Mouse (Mus musculus): ENCODE measurements around the gene Gm11020. TPM values are rescaled to one million over a fixed set of nuclear protein-coding genes. Genes with fewer than 3 reads are reported as not detected.

Gm11020 gene
- polyA plus RNA-seq, 1 experiment from 2014 or later: not detected

DNA sequence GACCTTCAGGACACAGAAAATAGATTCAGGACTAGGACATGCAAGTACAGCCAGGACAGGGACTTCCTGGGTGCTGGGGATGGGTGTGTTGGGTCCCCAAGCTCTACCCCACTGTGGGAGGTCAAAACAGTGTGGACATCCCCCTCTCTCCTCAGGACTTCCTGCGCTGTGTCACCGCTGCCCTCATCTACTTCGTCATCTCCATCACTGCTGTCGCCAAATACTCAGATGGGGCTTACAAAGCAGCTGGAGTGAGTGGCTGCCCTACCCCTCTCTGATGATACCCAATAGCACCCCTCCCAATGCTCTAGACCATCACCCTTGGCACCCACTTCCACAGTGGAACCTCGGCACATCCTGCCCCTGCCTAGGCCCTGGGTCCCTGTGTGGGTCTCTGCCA is 23.3 kb downstream of the Gm11020 start:
- Histone ChIP-seq H3K27ac (replicated peaks; ENCODE audit: low read depth, low read length) (no peak overlapping the region), H3K36me3 (replicated peaks; ENCODE audit: control insufficient read depth, insufficient read depth, low read depth, low read length) (peaks cover 3% of the 10 kb centered on the region; the same call in 1 of the 2 replicates), H3K4me2 (ENCODE audit: low read depth, low read length) (no peak overlapping the region), H3K4me3 (ENCODE audit: low read depth, low read length) (no peak overlapping the region), H3K27me3 (ENCODE audit: control insufficient read depth, insufficient read depth, low read length) (no peaks in the 10 kb centered on the region), H3K9me3 (replicated peaks; ENCODE audit: control insufficient read depth, low read length) (no peaks in the 10 kb centered on the region), H3K4me1 (ENCODE audit: control insufficient read depth, insufficient read depth, low read length) (no peaks in the 10 kb centered on the region), H3K9ac (replicated peaks; ENCODE audit: low read length) (no peak overlapping the region)
- DNase-seq (ENCODE audit: low spot score) (no peak), ATAC-seq (replicated peaks; ENCODE audit: insufficient number of reproducible peaks, low FRiP score, low TSS enrichment, low read depth) (no peak)
- 93% methylated on average over 5 of the region's 5 CpGs for WGBS

GRCm38 (mm10) chr8:104346706-104347105 is 25.3 kb downstream of the Gm11020 start:
- H3K36me3 ChIP-seq (replicated peaks; ENCODE audit: control insufficient read depth, insufficient read depth, low read depth, low read length): peaks cover 3% of the 10 kb centered on the region; the same call in 1 of the 2 replicates
- WGBS: 53% methylated on average over 12 of the region's 12 CpGs
- H3K27me3 ChIP-seq (ENCODE audit: control insufficient read depth, insufficient read depth, low read length): no peaks in the 10 kb centered on the region
- no peak overlapping the region for H3K4me2 ChIP-seq (ENCODE audit: low read depth, low read length)
- no peaks in the 10 kb centered on the region for H3K4me1 ChIP-seq (ENCODE audit: control insufficient read depth, insufficient read depth, low read length)
- ATAC-seq (replicated peaks; ENCODE audit: insufficient number of reproducible peaks, low FRiP score, low TSS enrichment, low read depth) (no peak), DNase-seq (ENCODE audit: low spot score) (no peak)
- no peak overlapping the region for H3K9ac ChIP-seq (replicated peaks; ENCODE audit: low read length)
- H3K9me3 ChIP-seq (replicated peaks; ENCODE audit: control insufficient read depth, low read length): no peaks in the 10 kb centered on the region
- no peak overlapping the region for H3K4me3 ChIP-seq (ENCODE audit: low read depth, low read length)
- no peak overlapping the region for H3K27ac ChIP-seq (replicated peaks; ENCODE audit: low read depth, low read length)

DNA sequence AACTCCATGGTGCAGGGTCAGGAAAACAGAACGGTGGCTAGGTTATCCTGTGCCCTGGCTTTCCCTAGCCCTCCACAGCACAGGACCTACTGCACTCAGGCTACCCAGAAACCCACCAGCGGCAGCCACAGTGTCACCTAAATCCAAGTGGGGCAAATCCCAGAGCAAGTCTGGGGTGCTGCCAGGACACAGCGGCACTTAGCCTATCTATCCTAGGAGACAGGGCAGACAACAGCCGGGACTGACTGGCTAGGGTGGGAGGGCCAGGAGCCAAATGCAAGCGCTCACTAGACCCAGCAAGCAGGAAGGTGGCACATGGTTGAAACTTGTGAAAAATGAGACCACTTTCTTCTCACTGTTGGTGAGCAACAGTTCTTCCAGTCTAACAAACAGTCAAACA is 27.6 kb downstream of the Gm11020 start:
- H3K27me3 ChIP-seq (ENCODE audit: control insufficient read depth, insufficient read depth, low read length): no peaks in the 10 kb centered on the region
- DNase-seq (ENCODE audit: low spot score): no peak
- ATAC-seq (replicated peaks; ENCODE audit: insufficient number of reproducible peaks, low FRiP score, low TSS enrichment, low read depth): no peak

DNA sequence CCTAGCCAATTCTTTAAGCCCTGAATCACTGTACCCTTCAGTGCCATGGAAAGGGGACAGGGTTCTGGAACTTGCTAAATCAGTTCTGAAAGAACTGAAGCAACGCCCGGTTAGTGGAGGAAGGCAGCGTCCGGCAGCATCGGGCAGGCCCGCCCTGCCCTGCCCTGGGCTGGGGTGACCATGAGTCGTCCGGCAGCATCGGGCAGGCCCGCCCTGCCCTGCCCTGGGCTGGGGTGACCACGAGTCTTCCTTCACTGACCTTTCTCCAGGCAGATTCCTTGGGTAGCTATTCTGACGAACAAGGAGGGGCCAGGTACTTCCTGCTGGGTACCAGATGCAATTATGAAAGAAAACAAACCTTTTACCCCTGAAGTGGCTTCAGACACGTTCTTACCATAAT is 28.7 kb downstream of the Gm11020 start:
- no peak overlapping the region for H3K4me2 ChIP-seq (ENCODE audit: low read depth, low read length)
- H3K27ac ChIP-seq (replicated peaks; ENCODE audit: low read depth, low read length): no peak overlapping the region
- no peaks in the 10 kb centered on the region for H3K4me1 ChIP-seq (ENCODE audit: control insufficient read depth, insufficient read depth, low read length)
- H3K27me3 ChIP-seq (ENCODE audit: control insufficient read depth, insufficient read depth, low read length): no peaks in the 10 kb centered on the region
- H3K4me3 ChIP-seq (ENCODE audit: low read depth, low read length): no peak overlapping the region
- ATAC-seq (replicated peaks; ENCODE audit: insufficient number of reproducible peaks, low FRiP score, low TSS enrichment, low read depth) (no peak), DNase-seq (ENCODE audit: low spot score) (no peak)
- H3K36me3 ChIP-seq (replicated peaks; ENCODE audit: control insufficient read depth, insufficient read depth, low read depth, low read length): peaks cover 3% of the 10 kb centered on the region; the same call in 1 of the 2 replicates
- no peaks in the 10 kb centered on the region for H3K9me3 ChIP-seq (replicated peaks; ENCODE audit: control insufficient read depth, low read length)
- 60% methylated on average over 13 of the region's 13 CpGs for WGBS
- no peak overlapping the region for H3K9ac ChIP-seq (replicated peaks; ENCODE audit: low read length)

More for the DNA sequence above, 27.6 kb downstream of the Gm11020 start:
- Histone ChIP-seq H3K4me2 (ENCODE audit: low read depth, low read length) (no peak overlapping the region), H3K27ac (replicated peaks; ENCODE audit: low read depth, low read length) (no peak overlapping the region), H3K9ac (replicated peaks; ENCODE audit: low read length) (no peak overlapping the region), H3K4me1 (ENCODE audit: control insufficient read depth, insufficient read depth, low read length) (no peaks in the 10 kb centered on the region), H3K4me3 (ENCODE audit: low read depth, low read length) (no peak overlapping the region), H3K36me3 (replicated peaks; ENCODE audit: control insufficient read depth, insufficient read depth, low read depth, low read length) (peaks cover 3% of the 10 kb centered on the region; the same call in 1 of the 2 replicates), H3K9me3 (replicated peaks; ENCODE audit: control insufficient read depth, low read length) (no peaks in the 10 kb centered on the region)
- WGBS: 89% methylated on average over 5 of the region's 5 CpGs

DNA sequence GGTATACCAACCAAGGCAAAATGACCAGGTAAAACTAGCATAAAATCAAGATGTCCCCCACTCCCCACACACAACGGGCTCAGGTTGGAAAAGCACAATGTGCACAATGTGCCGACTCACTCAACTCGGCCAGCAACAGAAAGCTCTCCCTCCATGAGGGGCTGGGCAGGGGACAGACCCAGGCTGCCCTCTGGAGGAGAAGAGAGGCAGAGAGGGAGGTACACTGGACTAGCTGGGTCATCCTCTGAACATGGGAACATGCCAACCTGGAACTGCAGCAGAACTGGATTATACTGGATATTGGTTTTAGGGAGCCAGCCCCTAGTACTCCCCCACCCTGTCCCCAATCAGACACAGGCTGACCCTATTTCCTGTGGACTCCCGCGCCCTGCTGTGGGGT is 31.8 kb downstream of the Gm11020 start:
- H3K4me2 ChIP-seq (ENCODE audit: low read depth, low read length): no peak overlapping the region; the same call in 1 of the 2 replicates
- 58% methylated on average over 5 of the region's 5 CpGs for WGBS
- 0 out of 2 replicates have a peak, but pooled peaks have one; percentile 29 for ATAC-seq (replicated peaks; ENCODE audit: insufficient number of reproducible peaks, low FRiP score, low TSS enrichment, low read depth)

GRCm38 (mm10) chr8:104354504-104354903 is 33.1 kb downstream of the Gm11020 start:
- DNase-seq (ENCODE audit: low spot score) (no peak), ATAC-seq (replicated peaks; ENCODE audit: insufficient number of reproducible peaks, low FRiP score, low TSS enrichment, low read depth) (no peak; the same call in 1 of the 2 replicates)
- H3K36me3 ChIP-seq (replicated peaks; ENCODE audit: control insufficient read depth, insufficient read depth, low read depth, low read length): no peaks in the 10 kb centered on the region; the same call in 1 of the 2 replicates
- H3K4me1 ChIP-seq (ENCODE audit: control insufficient read depth, insufficient read depth, low read length): no peaks in the 10 kb centered on the region
- no peak overlapping the region for H3K27ac ChIP-seq (replicated peaks; ENCODE audit: low read depth, low read length)
- no peak overlapping the region for H3K4me3 ChIP-seq (ENCODE audit: low read depth, low read length)
- H3K27me3 ChIP-seq (ENCODE audit: control insufficient read depth, insufficient read depth, low read length): no peaks in the 10 kb centered on the region
- 87% methylated on average over 10 of the region's 10 CpGs for WGBS
- no peak overlapping the region for H3K4me2 ChIP-seq (ENCODE audit: low read depth, low read length)
- H3K9ac ChIP-seq (replicated peaks; ENCODE audit: low read length): no peak overlapping the region
- H3K9me3 ChIP-seq (replicated peaks; ENCODE audit: control insufficient read depth, low read length): no peaks in the 10 kb centered on the region

More for the DNA sequence above, 31.8 kb downstream of the Gm11020 start:
- no peaks in the 10 kb centered on the region for H3K4me1 ChIP-seq (ENCODE audit: control insufficient read depth, insufficient read depth, low read length)
- H3K9me3 ChIP-seq (replicated peaks; ENCODE audit: control insufficient read depth, low read length): no peaks in the 10 kb centered on the region
- no peaks in the 10 kb centered on the region for H3K27me3 ChIP-seq (ENCODE audit: control insufficient read depth, insufficient read depth, low read length)
- no peaks in the 10 kb centered on the region; the same call in 1 of the 2 replicates for H3K36me3 ChIP-seq (replicated peaks; ENCODE audit: control insufficient read depth, insufficient read depth, low read depth, low read length)
- H3K4me3 ChIP-seq (ENCODE audit: low read depth, low read length): no peak overlapping the region
- H3K9ac ChIP-seq (replicated peaks; ENCODE audit: low read length): no peak overlapping the region
- no peak overlapping the region for H3K27ac ChIP-seq (replicated peaks; ENCODE audit: low read depth, low read length)
- no peak for DNase-seq (ENCODE audit: low spot score)

- Histone ChIP-seq H3K27ac (replicated peaks; ENCODE audit: low read depth, low read length) (no peak overlapping the region), H3K4me2 (ENCODE audit: low read depth, low read length) (no peak overlapping the region), H3K36me3 (replicated peaks; ENCODE audit: control insufficient read depth, insufficient read depth, low read depth, low read length) (no peaks in the 10 kb centered on the region; the same call in 1 of the 2 replicates), H3K27me3 (ENCODE audit: control insufficient read depth, insufficient read depth, low read length) (no peaks in the 10 kb centered on the region), H3K4me1 (ENCODE audit: control insufficient read depth, insufficient read depth, low read length) (no peaks in the 10 kb centered on the region), H3K9ac (replicated peaks; ENCODE audit: low read length) (no peak overlapping the region), H3K4me3 (ENCODE audit: low read depth, low read length) (no peak overlapping the region), H3K9me3 (replicated peaks; ENCODE audit: control insufficient read depth, low read length) (no peaks in the 10 kb centered on the region)
- 88% methylated on average over 3 of the region's 3 CpGs for WGBS
- ATAC-seq (replicated peaks; ENCODE audit: insufficient number of reproducible peaks, low FRiP score, low TSS enrichment, low read depth): no peak
- DNase-seq (ENCODE audit: low spot score): no peak
These were observed 37.3 kb downstream of the Gm11020 start for GRCm38 (mm10) chr8:104358637-104359036.

DNA sequence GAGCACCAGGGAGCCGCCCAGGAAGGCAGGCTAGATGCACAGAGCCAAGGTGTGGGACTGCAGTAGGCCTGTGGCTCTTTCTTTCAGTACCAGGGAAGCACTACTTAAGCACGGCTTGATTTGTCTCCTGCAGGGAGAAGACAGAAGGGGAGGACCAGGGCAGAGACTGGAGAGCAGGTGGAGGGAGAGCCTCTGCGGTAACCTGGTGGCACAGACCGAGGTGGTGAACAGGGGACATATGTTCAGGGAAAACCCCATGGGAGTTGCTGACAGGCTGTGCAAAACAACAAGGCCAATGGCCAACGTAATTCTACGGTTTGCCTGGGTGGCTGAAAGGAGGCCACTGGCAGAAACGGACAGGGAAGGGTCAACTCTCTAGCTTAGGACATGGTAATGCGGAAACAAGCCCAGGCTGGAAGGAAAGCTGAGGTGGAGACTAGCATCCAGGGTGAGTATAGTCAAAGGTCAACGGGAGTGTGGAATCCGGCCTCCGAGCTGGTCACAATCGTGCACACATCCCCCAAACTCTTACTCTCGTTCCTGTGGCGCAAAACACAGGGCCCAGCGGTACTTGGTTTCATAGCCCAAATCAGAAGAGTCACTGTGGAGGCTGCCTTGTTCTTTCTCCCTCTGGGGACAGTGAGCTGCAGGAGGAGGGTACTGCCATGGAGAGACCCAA is 38.5 kb downstream of the Gm11020 start:
- Histone ChIP-seq H3K27ac (replicated peaks; ENCODE audit: low read depth, low read length) (no peak overlapping the region), H3K4me2 (ENCODE audit: low read depth, low read length) (no peak overlapping the region), H3K27me3 (ENCODE audit: control insufficient read depth, insufficient read depth, low read length) (no peaks in the 10 kb centered on the region), H3K4me3 (ENCODE audit: low read depth, low read length) (no peak overlapping the region), H3K4me1 (ENCODE audit: control insufficient read depth, insufficient read depth, low read length) (no peaks in the 10 kb centered on the region), H3K9ac (replicated peaks; ENCODE audit: low read length) (no peak overlapping the region), H3K36me3 (replicated peaks; ENCODE audit: control insufficient read depth, insufficient read depth, low read depth, low read length) (no peaks in the 10 kb centered on the region; the same call in 1 of the 2 replicates), H3K9me3 (replicated peaks; ENCODE audit: control insufficient read depth, low read length) (no peaks in the 10 kb centered on the region)
- ATAC-seq (replicated peaks; ENCODE audit: insufficient number of reproducible peaks, low FRiP score, low TSS enrichment, low read depth): no peak
- WGBS: 68% methylated on average over 15 of the region's 15 CpGs
- no peak for DNase-seq (ENCODE audit: low spot score)
